ENCODE assay signal across 8 mouse cellular contexts in the genomic region with DNA sequence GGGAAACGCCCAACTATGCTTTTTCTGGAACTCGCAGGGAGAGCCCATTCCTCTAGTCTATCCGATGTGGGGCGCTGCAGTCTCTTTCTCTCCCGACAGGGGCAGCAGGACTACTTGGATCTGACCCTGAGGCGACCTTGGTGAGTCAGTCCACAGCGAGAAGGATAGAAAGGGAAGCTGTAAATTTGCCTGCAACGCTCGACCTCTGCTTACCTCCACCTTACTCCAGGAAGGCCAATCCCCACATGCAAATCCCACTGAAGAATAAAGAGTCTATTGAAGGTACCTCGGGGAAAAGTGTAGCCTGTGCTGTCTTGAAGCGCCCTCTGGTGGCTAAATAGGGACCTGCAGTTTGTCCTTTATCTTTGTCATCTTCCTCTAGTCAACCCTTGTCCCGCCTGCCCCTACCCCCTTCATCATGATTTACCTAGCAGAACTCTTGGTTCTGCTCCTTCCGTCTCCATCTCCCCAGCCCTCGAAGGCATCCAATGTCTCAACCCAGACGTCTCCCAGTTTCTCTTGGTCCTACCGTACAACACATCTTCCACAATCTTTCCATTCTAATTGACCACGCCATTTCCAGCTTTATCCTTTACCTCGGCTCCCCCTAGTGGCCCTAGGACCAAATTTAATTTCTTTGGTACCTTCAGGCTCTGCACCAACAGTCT. TPM values are rescaled to one million over a fixed set of nuclear protein-coding genes. Genes with fewer than 3 reads are reported as not detected.
DNase-seq lines count a peak whose midpoint lies in the region; ATAC-seq and TF ChIP-seq lines count a peak whose summit lies in the region.

No protein-coding gene starts in this region.

- no peak overlapping the region for H3K27ac ChIP-seq in cortical plate, adult 2 months (ENCODE audit: insufficient read depth, low read length)

- peak overlapping the region; percentile 36 for H3K4me3 ChIP-seq in cortical plate, adult 2 months (ENCODE audit: insufficient read depth, low read length)

- ATAC-seq in activated CD4-positive, CD25-positive, alpha-beta regulatory T cell, adult 4 months: peak; percentile 83
- peak; percentile 85 for ATAC-seq in megakaryocyte progenitor cell, adult 5-6 weeks (replicated peaks; ENCODE audit: poor library complexity)

- no peak for TF ChIP-seq POLR2A in cortical plate, adult 2 months (IDR thresholded peaks at IDR 0.05; ENCODE audit: extremely low read depth, insufficient read depth, low read length)

- DNase-seq in gastrocnemius, postnatal 10 days: peak; percentile 87
- DNase-seq in induced T-regulatory cell, adult 2 months (ENCODE audit: low read depth): peak; percentile 93
- peak; percentile 73 to 96 for DNase-seq in left cerebral cortex, adult 9 months (ENCODE audit: low spot score in 2 of 2)
- peak; percentile 91 for DNase-seq in right cerebral cortex, postnatal 14 days
- DNase-seq in urinary bladder, postnatal 36 days (ENCODE audit: low spot score in 2 of 2): peak; percentile 79 to 81

- peaks cover 12% of the 10 kb centered on the region for H3K4me1 ChIP-seq in cortical plate, adult 2 months (ENCODE audit: control insufficient read depth, insufficient read depth, low read length)

- peak; percentile 66 for TF ChIP-seq CTCF in cortical plate, adult 2 months (IDR thresholded peaks at IDR 0.05; ENCODE audit: extremely low read depth, insufficient read depth, low read length)

RNA-seq across cellular contexts. Expression of a gene that starts 4.3 kb away (rescaled TPM):
- under 1 TPM in 1 of 2 experiments, not detected in 1; 0.07 TPM for polyA plus RNA-seq in activated CD4-positive, CD25-positive, alpha-beta regulatory T cell, adult 4 months (2017; shearing (Covaris generic))
- 1.7 and 2.0 TPM in 2 replicates for polyA plus RNA-seq in cortical plate, adult 2 months (2012; rRNA removed)
- total RNA-seq in gastrocnemius, postnatal 10 days (2021): under 1 TPM; 0.35 to 0.36 TPM
- not detected in 2 replicates for total RNA-seq in megakaryocyte progenitor cell, adult 5-6 weeks (2015)
- not detected in 2 replicates for total RNA-seq in megakaryocyte progenitor cell, adult 5-6 weeks (2017)
